Mouse (Mus musculus) cerebellum, adult 2 months (tissue): ENCODE measurements around the gene Ly86. TPM values are rescaled to one million over a fixed set of nuclear protein-coding genes. Genes with fewer than 3 reads are reported as not detected.

ENCODE experiments used
- DNase-seq, 2 experiments: peaks; one replicate each; pipeline ENCODE4 v3.0.0; 2021
- H3K27ac ChIP-seq: fragments of 200-500 bp; 2 replicates; pipeline ENCODE4 v1.5.1; 2012; ENCODE audit warnings: low read length, control low read depth, inconsistent platforms; ENCODE audit not compliant: insufficient read depth
- H3K27me3 ChIP-seq: fragments of 200-500 bp; 2 replicates; pipeline ENCODE4 v1.6.1; 2012; ENCODE audit warnings: inconsistent platforms, mild to moderate bottlenecking, low read length, moderate library complexity; ENCODE audit not compliant: control insufficient read depth, insufficient read depth
- H3K4me1 ChIP-seq: fragments of 200-500 bp; 2 replicates; pipeline ENCODE4 v1.6.1; 2011; ENCODE audit warnings: low read length; ENCODE audit not compliant: control insufficient read depth, insufficient read depth
- H3K4me3 ChIP-seq: fragments of 200-500 bp; replicated peaks from 2 replicates; pipeline ENCODE3; 2011; ENCODE audit warnings: mild to moderate bottlenecking, low read depth, low read length, control low read depth; ENCODE audit not compliant: insufficient read depth
- CTCF ChIP-seq: fragments of 200-500 bp; IDR thresholded peaks from 2 replicates; pipeline ENCODE4 v1.5.1; 2011; ENCODE audit warnings: low read depth, mild to moderate bottlenecking, control low read depth, low read length, moderate library complexity, borderline replicate concordance; ENCODE audit not compliant: insufficient read depth
- POLR2A ChIP-seq: fragments of 200-500 bp; IDR thresholded peaks from 2 replicates; pipeline ENCODE4 v1.6.1; 2011; ENCODE audit warnings: low read length, control low read depth, borderline replicate concordance; ENCODE audit not compliant: insufficient read depth
- WGBS: fragments of 180-500 bp; shearing (Covaris S2); methylation state at CpG from one replicate; pipeline ENCODE4 v1.1.7; 2018; 5-methylcytosine and 5-hydroxymethylcytosine counted together
- polyA plus RNA-seq: library from polyadenylated mRNA; depleted of rRNA; stranded (reverse); fragments of >200 nt; gene quantifications from 2 replicates; pipeline ENCODE4 v1.2.3, GENCODE M21; 2012

Ly86 gene
- polyA plus RNA-seq, 1 experiment: 9.3 TPM

GRCm38 (mm10) chr13:37356549-37356948, 11.5 kb downstream of the Ly86 start:
- H3K27me3 ChIP-seq: no peaks in the 10 kb centered on the region
- WGBS: 97% methylated on average over 2 of the region's 2 CpGs
- no peak overlapping the region for H3K4me3 ChIP-seq
- H3K27ac ChIP-seq: no peak overlapping the region
- no peak for DNase-seq
- no peak for TF ChIP-seq CTCF
- no peak for TF ChIP-seq POLR2A
- H3K4me1 ChIP-seq: no peaks in the 10 kb centered on the region

- no peak for TF ChIP-seq POLR2A
- TF ChIP-seq CTCF: no peak
- Histone ChIP-seq H3K4me1 (no peaks in the 10 kb centered on the region), H3K27me3 (no peaks in the 10 kb centered on the region), H3K27ac (no peak overlapping the region), H3K4me3 (no peak overlapping the region)
- 94% methylated on average over 2 of the region's 2 CpGs for WGBS
- DNase-seq: no peak
Observed at GRCm38 (mm10) chr13:37358112-37358511, 13.1 kb downstream of the Ly86 start.

- no peak overlapping the region for H3K27ac ChIP-seq
- WGBS: 37% methylated on average over 1 of the region's 1 CpGs
- TF ChIP-seq CTCF: no peak
- no peak for TF ChIP-seq POLR2A
- no peak overlapping the region for H3K4me3 ChIP-seq
- no peak for DNase-seq
- no peaks in the 10 kb centered on the region for H3K4me1 ChIP-seq
- H3K27me3 ChIP-seq: no peaks in the 10 kb centered on the region
Observed at GRCm38 (mm10) chr13:37361249-37361648, 16.2 kb downstream of the Ly86 start.

- WGBS: 75% methylated on average over 5 of the region's 5 CpGs
- no peaks in the 10 kb centered on the region for H3K4me1 ChIP-seq
- DNase-seq: no peak
- TF ChIP-seq POLR2A (no peak), CTCF (no peak)
- H3K27ac ChIP-seq: no peak overlapping the region
- no peaks in the 10 kb centered on the region for H3K27me3 ChIP-seq
- H3K4me3 ChIP-seq: no peak overlapping the region
Observed at GRCm38 (mm10) chr13:37364351-37364750, 19.3 kb downstream of the Ly86 start.

- H3K4me3 ChIP-seq: no peak overlapping the region
- TF ChIP-seq POLR2A (no peak), CTCF (no peak)
- H3K4me1 ChIP-seq: no peaks in the 10 kb centered on the region
- H3K27ac ChIP-seq: no peak overlapping the region
- DNase-seq: no peak
- H3K27me3 ChIP-seq: no peaks in the 10 kb centered on the region
- 42% methylated on average over 5 of the region's 5 CpGs for WGBS
Observed at GRCm38 (mm10) chr13:37376411-37376810, 31.4 kb downstream of the Ly86 start.

GRCm38 (mm10) chr13:37388222-37389202, 43.5 kb downstream of the Ly86 start:
- Histone ChIP-seq H3K4me1 (no peaks in the 10 kb centered on the region; the same call in 1 of the 2 replicates), H3K4me3 (no peak overlapping the region), H3K27ac (no peak overlapping the region), H3K27me3 (no peaks in the 10 kb centered on the region)
- 8% methylated on average over 9 of the region's 9 CpGs for WGBS
- DNase-seq: peak; percentile 11 to 33
- no peak for TF ChIP-seq POLR2A
- TF ChIP-seq CTCF: no peak

GRCm38 (mm10) chr13:37389296-37389695, 44.3 kb downstream of the Ly86 start:
- no peak for DNase-seq
- H3K4me3 ChIP-seq: no peak overlapping the region
- WGBS: 30% methylated on average over 5 of the region's 5 CpGs
- H3K27me3 ChIP-seq: no peaks in the 10 kb centered on the region
- H3K4me1 ChIP-seq: no peaks in the 10 kb centered on the region; the same call in 1 of the 2 replicates
- no peak overlapping the region for H3K27ac ChIP-seq
- no peak for TF ChIP-seq POLR2A
- no peak for TF ChIP-seq CTCF

GRCm38 (mm10) chr13:37398791-37399190, 53.8 kb downstream of the Ly86 start:
- WGBS: 74% methylated on average over 4 of the region's 4 CpGs
- H3K27me3 ChIP-seq: no peaks in the 10 kb centered on the region
- TF ChIP-seq POLR2A (no peak), CTCF (no peak)
- H3K4me1 ChIP-seq: no peaks in the 10 kb centered on the region
- no peak overlapping the region for H3K27ac ChIP-seq
- no peak for DNase-seq
- H3K4me3 ChIP-seq: no peak overlapping the region
